Mouse (Mus musculus) embryonic facial prominence, embryonic 13.5 days (tissue): ENCODE data around the gene Gsn. TPM values are rescaled to one million over a fixed set of nuclear protein-coding genes. Genes with fewer than 3 reads are reported as not detected.
A peak's percentile ranks its signal among the peaks of the same experiment; 100 is the strongest.

Experiments
- ATAC-seq: fragments of 200-750 bp; cut with Nextera tagmentation; 2 replicates; pipeline ENCODE4 v1.8.0; 2017; ENCODE audit warnings: low read depth; ENCODE audit not compliant: insufficient number of reproducible peaks, insufficient read depth, low FRiP score, low TSS enrichment
- H3K27ac ChIP-seq: fragments of 300-500 bp; sonication (generic); 2 replicates; pipeline ENCODE4 v1.5.1; 2015; ENCODE audit warnings: moderate library complexity, mild to moderate bottlenecking, inconsistent platforms
- H3K27me3 ChIP-seq: fragments of 300-500 bp; sonication (generic); 2 replicates; pipeline ENCODE4 v1.6.1; 2015; ENCODE audit warnings: mild to moderate bottlenecking, inconsistent platforms
- H3K36me3 ChIP-seq: fragments of 300-500 bp; sonication (generic); 2 replicates; pipeline ENCODE4 v1.6.1; 2015; ENCODE audit warnings: mild to moderate bottlenecking, inconsistent platforms
- H3K4me1 ChIP-seq: fragments of 300-500 bp; sonication (generic); 2 replicates; pipeline ENCODE4 v1.6.1; 2015; ENCODE audit warnings: inconsistent platforms
- H3K4me2 ChIP-seq: fragments of 300-500 bp; sonication (generic); 2 replicates; pipeline ENCODE4 v1.6.1; 2015; ENCODE audit warnings: moderate library complexity, mild to moderate bottlenecking, inconsistent platforms
- H3K4me3 ChIP-seq: fragments of 300-500 bp; sonication (generic); 2 replicates; pipeline ENCODE4 v1.5.1; 2015; ENCODE audit warnings: mild to moderate bottlenecking, inconsistent platforms
- H3K9ac ChIP-seq: fragments of 300-500 bp; sonication (generic); 2 replicates; pipeline ENCODE4 v1.6.1; 2015; ENCODE audit warnings: mild to moderate bottlenecking, inconsistent platforms
- H3K9me3 ChIP-seq: fragments of 300-500 bp; sonication (generic); 2 replicates; pipeline ENCODE4 v1.6.1; 2016; ENCODE audit warnings: inconsistent platforms
- WGBS: fragments of 180-500 bp; shearing (Covaris S2); methylation state at CpG from one replicate; pipeline ENCODE4 v1.1.7; 2015; ENCODE audit warnings: mixed read lengths; 5-methylcytosine and 5-hydroxymethylcytosine counted together
- polyA plus RNA-seq: library from polyadenylated mRNA; unstranded; fragments of >200 nt; fragmentation: Nextera tagmentation; extraction: Ambion mirVana; gene quantifications from 2 replicates; pipeline ENCODE4 v1.2.1, GENCODE M21; 2015

Gsn gene
- polyA plus RNA-seq, 1 experiment from 2014 or later: 188 TPM

GRCm38 (mm10) chr2:35309906-35310493 is 53.8 kb downstream of the Gsn start:
- H3K36me3 ChIP-seq: peaks cover 38% of the 10 kb centered on the region
- 78% methylated on average over 4 of the region's 4 CpGs for WGBS
- H3K27me3 ChIP-seq: no peaks in the 10 kb centered on the region
- no peaks in the 10 kb centered on the region for H3K4me1 ChIP-seq
- no peak overlapping the region for H3K27ac ChIP-seq
- no peak overlapping the region for H3K4me2 ChIP-seq
- H3K9ac ChIP-seq: no peak overlapping the region
- H3K9me3 ChIP-seq: no peaks in the 10 kb centered on the region
- H3K4me3 ChIP-seq: no peak overlapping the region
- ATAC-seq: no peak

DNA sequence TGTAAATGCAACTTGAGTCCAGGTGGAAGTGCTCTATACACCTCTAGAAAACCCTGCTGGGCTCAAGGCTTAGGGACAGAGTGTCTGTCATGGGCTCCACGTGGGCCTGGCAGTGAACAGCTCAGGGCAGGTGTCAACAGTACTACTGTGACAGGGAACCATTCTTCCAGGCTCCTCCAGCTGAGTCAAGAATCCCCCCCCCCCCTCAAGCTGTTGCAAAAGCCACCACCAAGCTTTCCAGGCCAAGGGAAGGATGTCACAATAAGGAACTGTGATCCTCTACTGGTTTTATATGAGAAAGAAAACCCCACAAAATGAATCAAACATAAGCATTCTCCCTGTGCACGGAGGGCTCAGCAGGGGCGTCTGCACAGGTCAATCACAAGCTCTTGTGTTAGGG is 58.1 kb downstream of the Gsn start:
- H3K27me3 ChIP-seq: no peaks in the 10 kb centered on the region
- H3K4me1 ChIP-seq: no peaks in the 10 kb centered on the region
- H3K4me2 ChIP-seq: no peak overlapping the region
- ATAC-seq: no peak
- peaks cover 4% of the 10 kb centered on the region; the same call in 1 of the 2 replicates for H3K36me3 ChIP-seq
- H3K4me3 ChIP-seq: no peak overlapping the region
- WGBS: 58% methylated on average over 3 of the region's 3 CpGs
- H3K27ac ChIP-seq: no peak overlapping the region
- H3K9me3 ChIP-seq: no peaks in the 10 kb centered on the region
- no peak overlapping the region for H3K9ac ChIP-seq

DNA sequence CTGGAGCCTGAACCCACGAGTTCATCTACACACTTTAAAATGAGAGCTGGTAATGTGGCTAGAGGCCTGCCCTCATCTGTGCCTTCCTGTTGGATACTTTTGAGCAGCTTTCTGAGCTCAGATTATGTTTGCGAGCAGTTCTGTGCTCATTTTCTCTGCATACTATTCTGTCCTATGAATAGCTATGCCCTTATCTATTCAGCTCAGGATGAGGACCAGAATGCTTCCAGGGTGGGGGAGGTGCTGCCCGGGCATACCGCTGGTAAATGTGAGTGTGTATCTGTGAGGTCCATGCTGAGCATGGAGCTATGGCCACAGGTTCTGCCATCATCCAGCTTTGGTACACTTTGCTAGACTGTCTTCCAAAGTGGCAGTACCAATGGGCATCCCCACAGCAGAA is 61.4 kb downstream of the Gsn start:
- Histone ChIP-seq H3K9me3 (no peaks in the 10 kb centered on the region), H3K27me3 (no peaks in the 10 kb centered on the region), H3K27ac (no peak overlapping the region), H3K36me3 (peaks cover 6% of the 10 kb centered on the region; the same call in 1 of the 2 replicates), H3K4me3 (no peak overlapping the region), H3K4me1 (peaks cover 9% of the 10 kb centered on the region), H3K9ac (no peak overlapping the region), H3K4me2 (no peak overlapping the region)
- WGBS: 86% methylated on average over 4 of the region's 4 CpGs
- ATAC-seq: no peak

GRCm38 (mm10) chr2:35318405-35318804 is 62.2 kb downstream of the Gsn start:
- H3K36me3 ChIP-seq: peaks cover 8% of the 10 kb centered on the region; the same call in 1 of the 2 replicates

DNA sequence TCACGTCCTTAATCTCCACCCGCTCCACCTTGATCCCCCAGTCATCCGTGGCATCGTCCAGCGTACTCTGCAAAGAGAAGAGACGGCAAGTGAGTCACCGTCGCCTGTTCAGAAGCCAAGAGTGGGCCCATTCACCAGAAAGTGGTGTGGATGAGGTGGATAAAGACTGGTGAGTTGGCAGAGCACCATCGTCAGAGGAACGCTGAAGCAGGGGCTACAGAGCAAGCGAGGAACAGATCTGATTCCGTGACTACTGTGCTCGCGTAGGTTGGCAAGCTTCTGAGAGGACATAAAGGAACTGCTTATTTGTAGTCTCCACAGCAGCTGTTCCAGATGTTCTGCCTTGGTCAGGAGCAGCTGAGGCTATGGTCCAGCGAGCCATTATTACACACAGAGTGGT is 64.2 kb downstream of the Gsn start:
- Histone ChIP-seq H3K9ac (no peak overlapping the region), H3K9me3 (no peaks in the 10 kb centered on the region), H3K27ac (no peak overlapping the region), H3K27me3 (no peaks in the 10 kb centered on the region), H3K4me1 (peaks cover 16% of the 10 kb centered on the region), H3K36me3 (peaks cover 10% of the 10 kb centered on the region; the same call in 1 of the 2 replicates), H3K4me3 (no peak overlapping the region), H3K4me2 (no peak overlapping the region)
- WGBS: 86% methylated on average over 15 of the region's 15 CpGs
- ATAC-seq: no peak

More at GRCm38 (mm10) chr2:35318405-35318804, 62.2 kb downstream of the Gsn start:
- Histone ChIP-seq H3K4me3 (no peak overlapping the region), H3K9me3 (no peaks in the 10 kb centered on the region), H3K4me2 (no peak overlapping the region), H3K4me1 (peaks cover 15% of the 10 kb centered on the region), H3K9ac (no peak overlapping the region), H3K27me3 (no peaks in the 10 kb centered on the region), H3K27ac (no peak overlapping the region)
- ATAC-seq: no peak
- 89% methylated on average over 12 of the region's 12 CpGs for WGBS

GRCm38 (mm10) chr2:35322404-35323164 is 66.4 kb downstream of the Gsn start:
- H3K27me3 ChIP-seq: no peaks in the 10 kb centered on the region
- H3K9me3 ChIP-seq: no peaks in the 10 kb centered on the region
- WGBS: 59% methylated on average over 10 of the region's 10 CpGs
- peaks cover 10% of the 10 kb centered on the region; the same call in 1 of the 2 replicates for H3K36me3 ChIP-seq
- no peak; the same call in 1 of the 2 replicates for ATAC-seq
- no peak overlapping the region for H3K4me3 ChIP-seq
- H3K4me2 ChIP-seq: no peak overlapping the region
- H3K9ac ChIP-seq: no peak overlapping the region
- peak overlapping the region; percentile 66 for H3K27ac ChIP-seq
- peaks cover 16% of the 10 kb centered on the region for H3K4me1 ChIP-seq

DNA sequence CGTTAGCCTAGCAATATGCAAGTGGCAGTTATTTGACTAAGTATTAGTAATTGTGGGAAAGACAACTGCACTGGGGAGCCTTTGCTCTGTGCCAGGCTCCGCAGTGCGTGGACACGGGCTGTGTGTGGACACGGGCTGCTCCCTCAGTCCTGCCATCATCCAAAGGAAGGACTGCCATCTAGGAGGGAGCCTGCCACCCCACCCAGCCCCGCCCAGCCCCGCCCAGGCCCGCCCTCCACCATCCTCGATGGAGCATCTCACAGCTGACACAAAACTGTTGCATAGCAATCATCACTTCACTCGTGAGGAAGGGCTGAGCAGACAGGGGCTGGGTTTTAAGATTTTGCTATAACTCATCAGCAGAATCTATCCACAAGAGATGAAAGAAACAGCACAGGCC is 69.8 kb downstream of the Gsn start:
- H3K9me3 ChIP-seq: no peaks in the 10 kb centered on the region
- H3K27ac ChIP-seq: no peak overlapping the region
- peaks cover 16% of the 10 kb centered on the region for H3K4me1 ChIP-seq
- ATAC-seq: no peak
- H3K4me3 ChIP-seq: no peak overlapping the region
- WGBS: 68% methylated on average over 10 of the region's 10 CpGs
- H3K27me3 ChIP-seq: no peaks in the 10 kb centered on the region
- H3K36me3 ChIP-seq: 0 out of 2 replicates have a peak, but pooled peaks cover 4% of the 10 kb centered on the region
- H3K9ac ChIP-seq: no peak overlapping the region
- H3K4me2 ChIP-seq: no peak overlapping the region

- no peak overlapping the region for H3K4me3 ChIP-seq
- no peaks in the 10 kb centered on the region for H3K27me3 ChIP-seq
- H3K27ac ChIP-seq: no peak overlapping the region
- 0 out of 2 replicates have a peak, but pooled peaks cover 4% of the 10 kb centered on the region for H3K36me3 ChIP-seq
- H3K4me1 ChIP-seq: peaks cover 14% of the 10 kb centered on the region
- 64% methylated on average over 1 of the region's 1 CpGs for WGBS
- H3K4me2 ChIP-seq: no peak overlapping the region
- no peaks in the 10 kb centered on the region for H3K9me3 ChIP-seq
- H3K9ac ChIP-seq: no peak overlapping the region
- no peak for ATAC-seq
Observed at GRCm38 (mm10) chr2:35326931-35327330, 70.8 kb downstream of the Gsn start.

DNA sequence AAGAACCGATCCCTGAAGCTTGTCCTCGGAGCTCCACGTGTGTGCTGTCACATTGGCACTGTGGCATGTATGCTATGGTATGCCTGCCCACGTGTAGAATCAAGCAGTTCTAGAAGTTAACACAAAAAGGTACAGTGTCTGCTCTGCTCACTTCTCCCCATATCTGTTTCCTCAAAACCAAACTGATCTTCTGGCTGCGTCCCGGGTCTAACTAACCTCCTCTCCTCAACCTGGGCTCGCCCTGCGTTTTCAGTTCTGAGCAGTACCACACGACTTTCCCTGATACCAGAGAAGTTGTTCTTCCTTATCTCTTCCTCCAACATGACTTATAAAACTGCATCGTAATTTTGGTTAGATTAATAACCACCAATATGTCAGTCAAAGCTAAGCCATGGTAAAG is 71.4 kb downstream of the Gsn start:
- Histone ChIP-seq H3K36me3 (0 out of 2 replicates have a peak, but pooled peaks cover 4% of the 10 kb centered on the region), H3K9ac (no peak overlapping the region), H3K27ac (no peak overlapping the region), H3K27me3 (no peaks in the 10 kb centered on the region), H3K4me3 (no peak overlapping the region), H3K9me3 (no peaks in the 10 kb centered on the region), H3K4me1 (peaks cover 8% of the 10 kb centered on the region), H3K4me2 (no peak overlapping the region)
- 54% methylated on average over 10 of the region's 10 CpGs for WGBS
- no peak for ATAC-seq

DNA sequence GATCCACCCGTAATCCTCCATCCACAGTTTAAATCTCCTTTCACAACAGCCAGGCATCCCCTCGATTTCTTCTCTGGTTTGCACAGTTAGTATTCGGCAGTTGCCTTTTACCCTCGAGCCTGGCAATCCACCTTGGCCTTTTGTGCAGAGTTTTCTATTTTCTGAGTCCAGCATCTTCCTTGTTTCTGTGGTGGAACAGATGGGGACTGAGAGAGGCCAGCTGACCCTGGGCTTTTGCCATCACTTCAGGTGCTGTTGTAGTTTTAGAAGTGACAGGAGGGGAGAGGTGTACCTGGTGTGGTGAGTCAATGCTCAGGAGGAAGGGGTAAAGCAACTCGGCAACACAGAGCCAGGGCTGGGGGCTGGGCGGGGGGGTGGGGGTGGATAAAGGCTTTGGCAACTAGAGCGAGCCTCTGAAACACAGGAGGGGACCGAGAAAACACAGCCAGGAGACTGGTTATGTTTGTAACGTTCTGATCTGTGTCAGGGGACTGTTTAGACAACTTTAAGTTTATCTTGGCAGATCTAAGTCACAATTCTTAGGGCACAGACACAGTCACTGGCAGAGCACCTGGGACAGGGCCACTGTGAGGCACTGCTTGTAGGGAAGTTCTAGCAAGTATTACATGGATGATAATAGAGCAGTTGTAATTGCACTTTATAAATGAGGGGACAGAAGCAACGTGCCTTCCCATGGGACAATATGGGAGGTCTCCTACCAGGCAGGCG is 72.0 kb downstream of the Gsn start:
- WGBS: 43% methylated on average over 11 of the region's 11 CpGs
- Histone ChIP-seq H3K27ac (no peak overlapping the region), H3K4me1 (peaks cover 3% of the 10 kb centered on the region; the same call in 1 of the 2 replicates), H3K9ac (no peak overlapping the region), H3K9me3 (no peaks in the 10 kb centered on the region), H3K4me2 (no peak overlapping the region), H3K36me3 (0 out of 2 replicates have a peak, but pooled peaks cover 4% of the 10 kb centered on the region), H3K27me3 (no peaks in the 10 kb centered on the region), H3K4me3 (no peak overlapping the region)
- no peak for ATAC-seq

DNA sequence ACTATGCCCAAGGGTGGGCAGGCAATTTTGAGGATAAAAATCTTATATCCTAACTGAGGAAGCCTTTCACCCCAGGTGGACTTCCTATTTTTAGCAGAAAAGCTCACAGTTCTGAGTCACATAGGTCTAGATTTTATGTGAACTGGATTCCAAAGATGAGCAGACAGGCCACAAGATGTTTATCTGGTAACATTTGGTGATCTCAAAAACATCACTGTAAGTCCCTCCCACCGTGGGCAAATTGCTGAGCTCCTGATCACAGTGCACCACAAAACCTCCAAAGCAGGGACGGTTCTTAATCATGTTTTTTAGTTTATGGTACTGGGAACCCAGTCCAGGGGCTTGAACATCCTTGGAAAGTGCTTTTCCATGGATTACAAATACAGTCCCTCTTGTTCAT is 72.9 kb downstream of the Gsn start:
- Histone ChIP-seq H3K9ac (no peak overlapping the region), H3K4me1 (no peaks in the 10 kb centered on the region), H3K4me2 (no peak overlapping the region), H3K27me3 (no peaks in the 10 kb centered on the region), H3K36me3 (no peaks in the 10 kb centered on the region), H3K9me3 (no peaks in the 10 kb centered on the region), H3K27ac (no peak overlapping the region), H3K4me3 (no peak overlapping the region)
- 85% methylated on average over 2 of the region's 2 CpGs for WGBS
- ATAC-seq: no peak
